Mouse (Mus musculus) kidney, embryonic 15.5 days (tissue): ENCODE data around the gene Gm3233. TPM values are rescaled to one million over a fixed set of nuclear protein-coding genes. Genes with fewer than 3 reads are reported as not detected.
"Not testable (repeated sequence)": the region's sequence is repeated elsewhere in the genome, so short reads cannot be mapped to it uniquely, and the experiment has no call there.

Experiments used
- ATAC-seq: fragments of 200-750 bp; cut with Nextera tagmentation; replicated peaks from 2 replicates; pipeline ENCODE4 v1.8.0; 2017; ENCODE audit warnings: moderate TSS enrichment; ENCODE audit not compliant: low FRiP score
- H3K27ac ChIP-seq: fragments of 300-500 bp; sonication (generic); 2 replicates; pipeline ENCODE4 v1.5.1; 2015; ENCODE audit warnings: mild to moderate bottlenecking, inconsistent platforms
- H3K27me3 ChIP-seq: fragments of 300-500 bp; sonication (generic); 2 replicates; pipeline ENCODE4 v1.6.1; 2015; ENCODE audit warnings: inconsistent platforms
- H3K36me3 ChIP-seq: fragments of 300-500 bp; sonication (generic); 2 replicates; pipeline ENCODE4 v1.6.1; 2015; ENCODE audit warnings: inconsistent platforms
- H3K4me1 ChIP-seq: fragments of 300-500 bp; sonication (generic); 2 replicates; pipeline ENCODE4 v1.6.1; 2015; ENCODE audit warnings: inconsistent platforms
- H3K4me2 ChIP-seq: fragments of 300-500 bp; sonication (generic); 2 replicates; pipeline ENCODE4 v1.6.1; 2015; ENCODE audit warnings: moderate library complexity, mild to moderate bottlenecking, inconsistent platforms
- H3K4me3 ChIP-seq: fragments of 300-500 bp; sonication (generic); replicated peaks from 2 replicates; pipeline ENCODE4 v1.5.1; 2015; ENCODE audit warnings: mild to moderate bottlenecking, inconsistent platforms
- H3K9ac ChIP-seq: fragments of 300-500 bp; sonication (generic); 2 replicates; pipeline ENCODE4 v1.6.1; 2015; ENCODE audit warnings: mild to moderate bottlenecking, inconsistent platforms
- H3K9me3 ChIP-seq: fragments of 300-500 bp; sonication (generic); replicated peaks from 2 replicates; pipeline ENCODE4 v1.6.1; 2016; ENCODE audit warnings: inconsistent platforms
- WGBS: fragments of 180-500 bp; shearing (Covaris S2); methylation state at CpG from one replicate; pipeline ENCODE4 v1.1.7; 2015; ENCODE audit warnings: mixed read lengths; 5-methylcytosine and 5-hydroxymethylcytosine counted together
- polyA plus RNA-seq: library from polyadenylated mRNA; unstranded; fragments of >200 nt; fragmentation: Nextera tagmentation; extraction: Ambion mirVana; gene quantifications from 2 replicates; pipeline ENCODE4 v1.2.1, GENCODE M21; 2015

Gene Gm3233
- polyA plus RNA-seq, 1 experiment from 2014 or later, result not detected

GRCm38 (mm10) chr10:77771225-77771624 is 11.7 kb upstream of the Gm3233 start, which contains the start of gene Gm3238:
Gm3238 (minus strand) TSS chr10:77771325.
- not testable (repeated sequence) for H3K36me3 ChIP-seq, H3K9me3 ChIP-seq, H3K4me2 ChIP-seq, H3K4me3 ChIP-seq, H3K27me3 ChIP-seq, H3K4me1 ChIP-seq, ATAC-seq, H3K27ac ChIP-seq, H3K9ac ChIP-seq
- 86% methylated on average over 1 of the region's 1 CpGs for WGBS

GRCm38 (mm10) chr10:77769727-77770126 is 10.2 kb upstream of the Gm3233 start:
- 60% methylated on average over 1 of the region's 1 CpGs for WGBS
- ATAC-seq, result no peak
- H3K4me2 ChIP-seq, result no peak overlapping the region

GRCm38 (mm10) chr10:77753448-77753847 is 6.0 kb downstream of the Gm3233 start:
- Histone ChIP-seq H3K9me3 (no peaks in the 10 kb centered on the region), H3K4me1 (no peaks in the 10 kb centered on the region), H3K36me3 (no peaks in the 10 kb centered on the region), H3K9ac (no peak overlapping the region), H3K4me2 (no peak overlapping the region), H3K27me3 (no peaks in the 10 kb centered on the region), H3K27ac (no peak overlapping the region), H3K4me3 (no peak overlapping the region)
- no peak for ATAC-seq

More at GRCm38 (mm10) chr10:77769727-77770126, 10.2 kb upstream of the Gm3233 start:
- Histone ChIP-seq H3K27me3 (no peaks in the 10 kb centered on the region), H3K36me3 (no peaks in the 10 kb centered on the region), H3K4me1 (no peaks in the 10 kb centered on the region), H3K9ac (no peak overlapping the region), H3K4me3 (no peak overlapping the region), H3K9me3 (no peaks in the 10 kb centered on the region), H3K27ac (no peak overlapping the region)

- ATAC-seq, H3K27ac ChIP-seq, H3K4me1 ChIP-seq, H3K36me3 ChIP-seq, H3K4me2 ChIP-seq, H3K27me3 ChIP-seq, H3K9me3 ChIP-seq, H3K4me3 ChIP-seq, H3K9ac ChIP-seq: not testable (repeated sequence)
- WGBS, result 63% methylated on average over 3 of the region's 3 CpGs
Observed at GRCm38 (mm10) chr10:77752312-77752711, 7.2 kb downstream of the Gm3233 start.

GRCm38 (mm10) chr10:77751254-77751653 is 8.2 kb downstream of the Gm3233 start, which contains the start of gene Gm9736:
Gm9736 (minus strand) TSS chr10:77751354.
- not testable (repeated sequence) for H3K4me3 ChIP-seq, H3K27me3 ChIP-seq, H3K9ac ChIP-seq, H3K27ac ChIP-seq, ATAC-seq, H3K4me1 ChIP-seq, H3K36me3 ChIP-seq, H3K9me3 ChIP-seq, H3K4me2 ChIP-seq
- 70% methylated on average over 1 of the region's 1 CpGs for WGBS

GRCm38 (mm10) chr10:77750686-77751085 is 8.8 kb downstream of the Gm3233 start:
- not testable (repeated sequence) for H3K4me3 ChIP-seq, H3K4me2 ChIP-seq, H3K9me3 ChIP-seq, H3K36me3 ChIP-seq, H3K4me1 ChIP-seq, ATAC-seq, H3K27me3 ChIP-seq, H3K27ac ChIP-seq, H3K9ac ChIP-seq
- 88% methylated on average over 1 of the region's 1 CpGs for WGBS

- not testable (repeated sequence) for H3K4me1 ChIP-seq, ATAC-seq, H3K9ac ChIP-seq, H3K4me3 ChIP-seq, H3K36me3 ChIP-seq, H3K9me3 ChIP-seq, H3K27ac ChIP-seq, H3K4me2 ChIP-seq, H3K27me3 ChIP-seq
- WGBS, result 64% methylated on average over 5 of the region's 5 CpGs
Observed at GRCm38 (mm10) chr10:77741924-77742688, 17.4 kb downstream of the Gm3233 start, which contains the start of gene Gm18596. Gm18596 (minus strand) TSS chr10:77742638.

- Histone ChIP-seq H3K4me2 (no peak overlapping the region), H3K27me3 (no peaks in the 10 kb centered on the region), H3K9me3 (no peaks in the 10 kb centered on the region; the same call in 1 of the 2 replicates), H3K27ac (no peak overlapping the region), H3K4me1 (no peaks in the 10 kb centered on the region), H3K36me3 (no peaks in the 10 kb centered on the region), H3K4me3 (no peak overlapping the region), H3K9ac (no peak overlapping the region)
- ATAC-seq, result no peak
- whole genome bisulfite sequencing, result 81% methylated on average over 4 of the region's 4 CpGs
Observed at GRCm38 (mm10) chr10:77738929-77739328, 20.6 kb downstream of the Gm3233 start.

GRCm38 (mm10) chr10:77735928-77736327 is 23.6 kb downstream of the Gm3233 start:
- Histone ChIP-seq H3K4me1 (no peaks in the 10 kb centered on the region), H3K4me3 (no peak overlapping the region), H3K27me3 (no peaks in the 10 kb centered on the region), H3K27ac (no peak overlapping the region), H3K4me2 (no peak overlapping the region), H3K9ac (no peak overlapping the region), H3K9me3 (no peaks in the 10 kb centered on the region; the same call in 1 of the 2 replicates), H3K36me3 (no peaks in the 10 kb centered on the region)
- ATAC-seq, result no peak
- 97% methylated on average over 1 of the region's 1 CpGs for WGBS

- Histone ChIP-seq H3K27me3 (no peaks in the 10 kb centered on the region), H3K4me1 (no peaks in the 10 kb centered on the region), H3K36me3 (no peaks in the 10 kb centered on the region), H3K27ac (no peak overlapping the region), H3K9ac (no peak overlapping the region), H3K4me2 (no peak overlapping the region), H3K9me3 (no peaks in the 10 kb centered on the region), H3K4me3 (no peak overlapping the region)
- 47% methylated on average over 4 of the region's 4 CpGs for WGBS
- no peak for ATAC-seq
Observed at GRCm38 (mm10) chr10:77729241-77729640, 30.2 kb downstream of the Gm3233 start.

- no peak overlapping the region for H3K4me3 ChIP-seq
- H3K27ac ChIP-seq, result no peak overlapping the region
- H3K9me3 ChIP-seq, result no peaks in the 10 kb centered on the region
- no peak for ATAC-seq
- no peaks in the 10 kb centered on the region for H3K36me3 ChIP-seq
- no peak overlapping the region for H3K9ac ChIP-seq
- 65% methylated on average over 4 of the region's 4 CpGs for WGBS
- no peak overlapping the region for H3K4me2 ChIP-seq
- no peaks in the 10 kb centered on the region for H3K4me1 ChIP-seq
- no peaks in the 10 kb centered on the region for H3K27me3 ChIP-seq
Observed at GRCm38 (mm10) chr10:77728280-77728679, 31.2 kb downstream of the Gm3233 start.

- no peak within 1 kb of the TSS for H3K9ac ChIP-seq
- no peaks in the 10 kb centered on the region for H3K4me1 ChIP-seq
- H3K9me3 ChIP-seq, result no peaks in the 10 kb centered on the region
- H3K4me2 ChIP-seq, result no peak within 1 kb of the TSS
- no peak within 1 kb of the TSS for H3K27ac ChIP-seq
- no peaks in the 10 kb centered on the region for H3K36me3 ChIP-seq
- no peak within 1 kb of the TSS for H3K4me3 ChIP-seq
- no peak for ATAC-seq
- no peaks in the 10 kb centered on the region for H3K27me3 ChIP-seq
- WGBS, result 49% methylated on average over 3 of the region's 3 CpGs
Observed at GRCm38 (mm10) chr10:77726186-77726585, 33.3 kb downstream of the Gm3233 start, which contains the start of gene Gm10100. Gm10100 (plus strand) TSS chr10:77726486.

- H3K4me3 ChIP-seq, result no peak overlapping the region
- H3K27ac ChIP-seq, result no peak overlapping the region
- H3K36me3 ChIP-seq, result no peaks in the 10 kb centered on the region
Observed at GRCm38 (mm10) chr10:77724855-77725254, 34.6 kb downstream of the Gm3233 start.

More at GRCm38 (mm10) chr10:77724855-77725254, 34.6 kb downstream of the Gm3233 start:
- Histone ChIP-seq H3K4me1 (no peaks in the 10 kb centered on the region), H3K9ac (no peak overlapping the region), H3K27me3 (no peaks in the 10 kb centered on the region), H3K9me3 (no peaks in the 10 kb centered on the region), H3K4me2 (no peak overlapping the region)
- no peak for ATAC-seq
- 81% methylated on average over 8 of the region's 8 CpGs for WGBS
